Mouse (Mus musculus): Measurements from ENCODE around the gene Tcirg1.

Gene Tcirg1

GRCm38 (mm10) chr19:3850076-3850475 lies 56.9 kb downstream of the Tcirg1 start:
- no peak for DNase-seq

GRCm38 (mm10) chr19:3849251-3849650 lies 57.7 kb downstream of the Tcirg1 start:
- DNase-seq: no peak

- DNase-seq: no peak
Observed at GRCm38 (mm10) chr19:3848207-3848808, 58.6 kb downstream of the Tcirg1 start.

GRCm38 (mm10) chr19:3847711-3848110 lies 59.2 kb downstream of the Tcirg1 start:
- DNase-seq: no peak

- DNase-seq: no peak
Observed at GRCm38 (mm10) chr19:3846676-3847604, 60.0 kb downstream of the Tcirg1 start.
